Mouse (Mus musculus) liver, postnatal 0 days (tissue): ENCODE data around the gene Stx8.

ENCODE experiments used
- CTCF ChIP-seq: sonication (generic); IDR thresholded peaks from 2 replicates; pipeline ENCODE4 v1.5.1; 2016; ENCODE audit warnings: antibody characterized with exemption, low read depth
- EP300 ChIP-seq: IDR thresholded peaks from 2 replicates; pipeline ENCODE4 v1.6.1; 2016; ENCODE audit warnings: antibody characterized with exemption, low read depth, mild to moderate bottlenecking

GRCm38 (mm10) chr11:68037093-68037492 lies 71.1 kb downstream of the Stx8 start:
- no peak for TF ChIP-seq CTCF
- TF ChIP-seq EP300, result no peak
